Mouse (Mus musculus) ES-Bruce4 (cell line): ENCODE measurements around the gene 8030411F24Rik. TPM values are rescaled to one million over a fixed set of nuclear protein-coding genes. Genes with fewer than 3 reads are reported as not detected.

Experiments used
- H3K27ac ChIP-seq: 2 replicates; pipeline ENCODE4 v1.5.1; 2012; ENCODE audit warnings: low read length, inconsistent platforms; ENCODE audit not compliant: insufficient read depth
- H3K27me3 ChIP-seq: 2 replicates; pipeline ENCODE4 v1.6.1; 2012; ENCODE audit warnings: mild to moderate bottlenecking, low read length, inconsistent platforms; ENCODE audit not compliant: control insufficient read depth, poor library complexity, insufficient read depth, severe bottlenecking
- H3K36me3 ChIP-seq: 2 replicates; pipeline ENCODE4 v1.6.1; 2012; ENCODE audit warnings: inconsistent platforms, mild to moderate bottlenecking, low read length, moderate library complexity; ENCODE audit not compliant: control insufficient read depth, poor library complexity, insufficient read depth, severe bottlenecking
- H3K4me1 ChIP-seq: one replicate; pipeline ENCODE4 v1.8.1; 2011; ENCODE audit warnings: low read length; ENCODE audit not compliant: control insufficient read depth, insufficient read depth
- H3K4me3 ChIP-seq: 2 replicates; pipeline ENCODE4 v1.5.1; 2011; ENCODE audit warnings: low read depth, mild to moderate bottlenecking, low read length
- H3K9ac ChIP-seq: 2 replicates; pipeline ENCODE4 v1.6.1; 2012; ENCODE audit warnings: low read depth, mild to moderate bottlenecking, inconsistent platforms; ENCODE audit not compliant: poor library complexity, severe bottlenecking
- H3K9me3 ChIP-seq: replicated peaks from 2 replicates; pipeline ENCODE4 v1.6.1; 2012; ENCODE audit warnings: mild to moderate bottlenecking, low read length, inconsistent platforms; ENCODE audit not compliant: control insufficient read depth, poor library complexity, insufficient read depth, severe bottlenecking
- CTCF ChIP-seq: IDR thresholded peaks from one replicate; pipeline ENCODE4 v1.8.1; 2011; ENCODE audit warnings: low read depth, low read length
- EP300 ChIP-seq: IDR thresholded peaks from 2 replicates; pipeline ENCODE4 v1.6.1; 2011; ENCODE audit warnings: low read depth, low read length; ENCODE audit not compliant: insufficient read depth
- POLR2A ChIP-seq: IDR thresholded peaks from one replicate; pipeline ENCODE4 v1.8.1; 2011; ENCODE audit warnings: low read length; ENCODE audit not compliant: insufficient read depth
- polyA plus RNA-seq: library from polyadenylated mRNA; stranded (reverse); fragments of >200 nt; gene quantifications from 2 replicates; pipeline ENCODE4 v1.2.4, GENCODE M21; 2011; ENCODE audit warnings: low read depth; ENCODE audit not compliant: missing spikeins, insufficient read depth, insufficient read length

8030411F24Rik gene
- not detected in 2 replicates for polyA plus RNA-seq

- no peak within 1 kb of the TSS for H3K4me3 ChIP-seq
- no peak for TF ChIP-seq EP300
- no peak for TF ChIP-seq CTCF
- H3K36me3 ChIP-seq = no peaks in the 10 kb centered on the region
- no peaks in the 10 kb centered on the region for H3K27me3 ChIP-seq
- H3K27ac ChIP-seq = no peak within 1 kb of the TSS
- no peak within 1 kb of the TSS for H3K9ac ChIP-seq
- H3K4me1 ChIP-seq = no peaks in the 10 kb centered on the region
- H3K9me3 ChIP-seq = no peaks in the 10 kb centered on the region
Measured at GRCm38 (mm10) chr2:148781709-148782108, at the start of gene 8030411F24Rik. Gene 8030411F24Rik, plus strand, starts transcription at chr2:148782009.

GRCm38 (mm10) chr2:148732327-148733000 is 49.3 kb upstream of the 8030411F24Rik start, which contains the start of gene Napb:
Gene Napb, minus strand, starts transcription at chr2:148732467.
- peak within 1 kb of the TSS; percentile 89 for H3K4me3 ChIP-seq
- no peaks in the 10 kb centered on the region for H3K27me3 ChIP-seq
- H3K4me1 ChIP-seq = no peaks in the 10 kb centered on the region
- no peak within 1 kb of the TSS for H3K27ac ChIP-seq
- no peak for TF ChIP-seq EP300
- TF ChIP-seq CTCF = no peak
- peak; percentile 69 for TF ChIP-seq POLR2A
- peak within 1 kb of the TSS; percentile 48 for H3K9ac ChIP-seq
- no peaks in the 10 kb centered on the region for H3K36me3 ChIP-seq
- H3K9me3 ChIP-seq = peaks cover 8% of the 10 kb centered on the region

- no peaks in the 10 kb centered on the region for H3K27me3 ChIP-seq
- no peak overlapping the region for H3K4me3 ChIP-seq
- TF ChIP-seq POLR2A (no peak), EP300 (no peak), CTCF (no peak)
- H3K9ac ChIP-seq = no peak overlapping the region
- no peaks in the 10 kb centered on the region for H3K36me3 ChIP-seq
- H3K27ac ChIP-seq = no peak overlapping the region
- H3K4me1 ChIP-seq = no peaks in the 10 kb centered on the region
- no peaks in the 10 kb centered on the region for H3K9me3 ChIP-seq
Measured at GRCm38 (mm10) chr2:148743001-148743400, 38.8 kb upstream of the 8030411F24Rik start.

- Histone ChIP-seq H3K4me1 (no peaks in the 10 kb centered on the region), H3K9ac (no peak overlapping the region), H3K4me3 (no peak overlapping the region), H3K27me3 (no peaks in the 10 kb centered on the region), H3K9me3 (no peaks in the 10 kb centered on the region), H3K27ac (no peak overlapping the region), H3K36me3 (no peaks in the 10 kb centered on the region)
- TF ChIP-seq CTCF (no peak), EP300 (no peak), POLR2A (no peak)
Measured at GRCm38 (mm10) chr2:148743846-148744407, 37.9 kb upstream of the 8030411F24Rik start.

- Histone ChIP-seq H3K9ac (no peak within 1 kb of the TSS), H3K27ac (no peak within 1 kb of the TSS), H3K4me1 (no peaks in the 10 kb centered on the region), H3K36me3 (no peaks in the 10 kb centered on the region), H3K27me3 (no peaks in the 10 kb centered on the region), H3K9me3 (no peaks in the 10 kb centered on the region), H3K4me3 (no peak within 1 kb of the TSS)
- no peak for TF ChIP-seq POLR2A
- no peak for TF ChIP-seq EP300
- TF ChIP-seq CTCF = no peak
Measured at GRCm38 (mm10) chr2:148750058-148750457, 31.8 kb upstream of the 8030411F24Rik start, which contains the start of gene Cstl1. Gene Cstl1, plus strand, starts transcription at chr2:148750358.
